Mouse (Mus musculus) neural tube, embryonic 13.5 days (tissue): ENCODE measurements around the gene Ptma. TPM values are rescaled to one million over a fixed set of nuclear protein-coding genes. Genes with fewer than 3 reads are reported as not detected.
A peak's percentile ranks its signal among the peaks of the same experiment; 100 is the strongest.

Experiments
- ATAC-seq: fragments of 200-750 bp; cut with Nextera tagmentation; 2 replicates; pipeline ENCODE4 v1.8.0; 2017; ENCODE audit warnings: low read depth, mild to moderate bottlenecking, moderate TSS enrichment, moderate library complexity
- H3K27ac ChIP-seq: fragments of 300-500 bp; sonication (generic); replicated peaks from 2 replicates; pipeline ENCODE4 v1.5.1; 2015; ENCODE audit warnings: moderate library complexity, mild to moderate bottlenecking, inconsistent platforms
- H3K27me3 ChIP-seq: fragments of 300-500 bp; sonication (generic); 2 replicates; pipeline ENCODE4 v1.6.1; 2015; ENCODE audit warnings: mild to moderate bottlenecking, inconsistent platforms
- H3K36me3 ChIP-seq: fragments of 300-500 bp; sonication (generic); 2 replicates; pipeline ENCODE4 v1.6.1; 2015; ENCODE audit warnings: mild to moderate bottlenecking, inconsistent platforms
- H3K4me1 ChIP-seq: fragments of 300-500 bp; sonication (generic); replicated peaks from 2 replicates; pipeline ENCODE4 v1.6.1; 2015; ENCODE audit warnings: inconsistent platforms
- H3K4me2 ChIP-seq: fragments of 300-500 bp; sonication (generic); 2 replicates; pipeline ENCODE4 v1.6.1; 2015; ENCODE audit warnings: inconsistent platforms, mild to moderate bottlenecking, moderate library complexity
- H3K4me3 ChIP-seq: fragments of 300-500 bp; sonication (generic); 2 replicates; pipeline ENCODE4 v1.5.1; 2015; ENCODE audit warnings: mild to moderate bottlenecking, inconsistent platforms
- H3K9ac ChIP-seq: fragments of 300-500 bp; sonication (generic); 2 replicates; pipeline ENCODE4 v1.6.1; 2015; ENCODE audit warnings: moderate library complexity, mild to moderate bottlenecking, inconsistent platforms
- H3K9me3 ChIP-seq: fragments of 300-500 bp; sonication (generic); 2 replicates; pipeline ENCODE4 v1.6.1; 2016; ENCODE audit warnings: inconsistent platforms
- WGBS: fragments of 180-500 bp; shearing (Covaris S2); methylation state at CpG from one replicate; pipeline ENCODE4 v1.1.7; 2015; 5-methylcytosine and 5-hydroxymethylcytosine counted together
- polyA plus RNA-seq: library from polyadenylated mRNA; unstranded; fragments of >200 nt; fragmentation: Nextera tagmentation; extraction: Ambion mirVana; gene quantifications from 2 replicates; pipeline ENCODE4 v1.2.1, GENCODE M21; 2015

The Ptma gene
- polyA plus RNA-seq, 1 experiment from 2014 or later: 2,347 TPM

- Histone ChIP-seq H3K4me3 (peak overlapping the region; percentile 66), H3K27ac (peak overlapping the region; percentile 99), H3K27me3 (no peaks in the 10 kb centered on the region), H3K4me2 (peak overlapping the region; percentile 74), H3K9me3 (no peaks in the 10 kb centered on the region), H3K36me3 (no peaks in the 10 kb centered on the region), H3K9ac (peak overlapping the region; percentile 98), H3K4me1 (peaks cover 40% of the 10 kb centered on the region)
- under 1% methylated on average over 73 of the region's 74 CpGs for WGBS
- ATAC-seq: peak; percentile 97
Measured at GRCm38 (mm10) chr1:86487295-86487907, 39.1 kb upstream of the Ptma start.

DNA sequence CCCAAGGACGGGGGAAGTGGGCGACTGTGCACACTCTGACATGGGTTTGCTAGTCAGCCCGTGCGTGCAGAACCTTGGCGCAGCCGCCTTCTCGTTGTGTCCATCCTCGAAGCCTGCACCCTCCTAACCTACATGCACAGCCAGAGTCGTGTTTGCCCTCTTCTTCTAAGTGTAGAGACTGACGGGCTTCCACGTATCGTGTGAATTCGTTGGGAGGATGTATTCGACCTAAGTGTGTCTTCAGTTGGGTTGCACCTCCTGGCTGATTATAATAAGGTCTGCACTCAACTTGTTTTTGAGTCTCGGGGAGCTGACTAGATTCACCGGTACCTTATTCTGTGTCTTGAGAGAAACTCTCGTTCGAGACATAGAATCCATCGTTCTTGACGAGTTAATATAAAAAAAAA, 38.6 kb upstream of the Ptma start:
- Histone ChIP-seq H3K27ac (peak overlapping the region; percentile 99), H3K4me2 (peak overlapping the region; percentile 74), H3K9me3 (no peaks in the 10 kb centered on the region), H3K27me3 (no peaks in the 10 kb centered on the region), H3K4me1 (peaks cover 36% of the 10 kb centered on the region), H3K9ac (peak overlapping the region; percentile 98), H3K36me3 (no peaks in the 10 kb centered on the region), H3K4me3 (peak overlapping the region; percentile 66)
- WGBS: 10% methylated on average over 20 of the region's 20 CpGs
- ATAC-seq: peak; percentile 73; the same call in 1 of the 2 replicates

DNA sequence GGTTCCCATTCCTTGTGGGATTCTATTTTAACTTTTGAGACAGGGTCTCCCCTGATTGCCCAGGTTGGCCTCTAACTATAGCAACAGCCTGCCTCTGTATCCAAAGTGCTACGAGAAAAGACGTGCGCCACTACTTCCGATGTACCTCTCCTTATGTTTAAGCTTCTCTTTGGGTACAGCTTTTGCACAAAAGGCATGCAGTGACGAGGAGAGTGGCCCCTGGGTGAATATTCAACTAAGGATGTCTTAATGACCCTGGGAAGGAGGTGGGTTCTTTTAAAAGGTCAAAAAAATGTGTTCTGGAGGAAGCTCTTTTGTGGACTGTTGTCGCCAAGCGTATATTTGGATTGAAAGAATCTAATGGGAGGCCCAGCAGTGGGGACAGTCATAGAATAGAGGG, 38.2 kb upstream of the Ptma start:
- 35% methylated on average over 7 of the region's 7 CpGs for WGBS
- Histone ChIP-seq H3K27me3 (no peaks in the 10 kb centered on the region), H3K4me2 (peak overlapping the region; percentile 74), H3K4me3 (peak overlapping the region; percentile 66), H3K27ac (peak overlapping the region; percentile 99), H3K4me1 (peaks cover 32% of the 10 kb centered on the region), H3K9ac (peak overlapping the region; percentile 98), H3K9me3 (no peaks in the 10 kb centered on the region), H3K36me3 (no peaks in the 10 kb centered on the region)
- no peak for ATAC-seq

DNA sequence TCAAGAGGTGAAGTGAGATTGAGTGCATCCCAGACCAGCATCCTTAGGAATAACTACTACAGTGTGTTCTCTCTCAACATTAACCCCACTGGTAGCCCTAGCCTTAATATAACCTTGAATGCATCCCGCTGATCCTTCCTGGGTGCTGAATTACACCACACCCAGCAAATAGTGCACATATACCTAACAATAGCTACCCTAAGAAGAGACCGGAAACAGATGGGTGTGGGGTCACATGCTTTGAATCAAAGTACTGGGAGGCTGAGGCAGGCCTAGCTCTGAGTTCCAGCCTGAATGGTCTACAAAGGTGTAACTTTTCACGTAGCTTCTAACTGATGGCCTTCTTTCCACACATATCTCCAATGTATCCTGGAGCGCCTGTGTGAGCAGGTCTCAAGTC, 37.8 kb upstream of the Ptma start:
- Histone ChIP-seq H3K4me3 (peak overlapping the region; percentile 66), H3K27me3 (no peaks in the 10 kb centered on the region), H3K27ac (peak overlapping the region; percentile 99), H3K4me1 (peaks cover 32% of the 10 kb centered on the region), H3K9me3 (no peaks in the 10 kb centered on the region), H3K9ac (peak overlapping the region; percentile 98), H3K4me2 (peak overlapping the region; percentile 74), H3K36me3 (no peaks in the 10 kb centered on the region)
- ATAC-seq: no peak
- WGBS: 95% methylated on average over 4 of the region's 4 CpGs

- Histone ChIP-seq H3K36me3 (no peaks in the 10 kb centered on the region), H3K9me3 (no peaks in the 10 kb centered on the region), H3K4me1 (peaks cover 32% of the 10 kb centered on the region), H3K27me3 (no peaks in the 10 kb centered on the region), H3K4me3 (no peak overlapping the region), H3K9ac (no peak overlapping the region), H3K4me2 (no peak overlapping the region), H3K27ac (no peak overlapping the region)
- ATAC-seq: no peak
- 92% methylated on average over 4 of the region's 4 CpGs for WGBS
Measured at GRCm38 (mm10) chr1:86489901-86490300, 36.6 kb upstream of the Ptma start.

- Histone ChIP-seq H3K27ac (no peak overlapping the region; the same call in 1 of the 2 replicates), H3K27me3 (no peaks in the 10 kb centered on the region), H3K9me3 (no peaks in the 10 kb centered on the region), H3K4me1 (peaks cover 32% of the 10 kb centered on the region), H3K4me3 (no peak overlapping the region), H3K36me3 (no peaks in the 10 kb centered on the region), H3K9ac (no peak overlapping the region), H3K4me2 (no peak overlapping the region)
- 89% methylated on average over 3 of the region's 3 CpGs for WGBS
- ATAC-seq: no peak
Measured at GRCm38 (mm10) chr1:86490697-86491096, 35.8 kb upstream of the Ptma start.

DNA sequence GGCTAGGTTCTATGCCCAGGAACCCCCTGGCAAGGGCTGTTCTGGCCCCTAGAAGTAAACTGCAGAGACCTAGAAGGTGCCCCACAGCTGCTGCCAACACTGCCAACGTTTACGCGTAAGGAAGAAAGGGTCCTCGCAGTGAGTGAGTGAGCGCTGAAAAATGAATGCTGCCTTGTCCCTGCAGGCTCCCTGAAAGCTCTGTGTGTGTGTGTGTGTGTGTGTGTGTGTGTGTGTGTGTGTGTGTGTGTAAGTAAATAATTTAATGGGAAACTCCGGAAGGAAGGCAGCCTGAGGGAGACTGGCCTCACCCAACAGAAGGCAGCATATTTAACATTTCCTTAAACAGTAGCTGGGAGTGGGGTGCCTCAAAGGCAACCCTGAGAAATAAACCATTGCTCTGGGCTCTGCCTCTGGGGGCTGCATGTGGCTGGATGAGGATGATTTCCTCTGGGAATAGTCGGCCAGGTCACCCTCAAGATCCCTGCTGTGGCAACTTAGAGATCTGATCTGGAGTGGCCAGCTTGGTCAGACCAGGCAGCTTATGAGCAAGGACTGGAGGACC, 34.9 kb upstream of the Ptma start:
- Histone ChIP-seq H3K27ac (peak overlapping the region; percentile 87), H3K36me3 (no peaks in the 10 kb centered on the region), H3K27me3 (no peaks in the 10 kb centered on the region), H3K4me1 (peaks cover 31% of the 10 kb centered on the region), H3K4me2 (no peak overlapping the region), H3K9me3 (no peaks in the 10 kb centered on the region), H3K4me3 (no peak overlapping the region), H3K9ac (0 out of 2 replicates have a peak overlapping the region, but pooled peaks have one; percentile 47)
- 52% methylated on average over 7 of the region's 7 CpGs for WGBS
- ATAC-seq: no peak

DNA sequence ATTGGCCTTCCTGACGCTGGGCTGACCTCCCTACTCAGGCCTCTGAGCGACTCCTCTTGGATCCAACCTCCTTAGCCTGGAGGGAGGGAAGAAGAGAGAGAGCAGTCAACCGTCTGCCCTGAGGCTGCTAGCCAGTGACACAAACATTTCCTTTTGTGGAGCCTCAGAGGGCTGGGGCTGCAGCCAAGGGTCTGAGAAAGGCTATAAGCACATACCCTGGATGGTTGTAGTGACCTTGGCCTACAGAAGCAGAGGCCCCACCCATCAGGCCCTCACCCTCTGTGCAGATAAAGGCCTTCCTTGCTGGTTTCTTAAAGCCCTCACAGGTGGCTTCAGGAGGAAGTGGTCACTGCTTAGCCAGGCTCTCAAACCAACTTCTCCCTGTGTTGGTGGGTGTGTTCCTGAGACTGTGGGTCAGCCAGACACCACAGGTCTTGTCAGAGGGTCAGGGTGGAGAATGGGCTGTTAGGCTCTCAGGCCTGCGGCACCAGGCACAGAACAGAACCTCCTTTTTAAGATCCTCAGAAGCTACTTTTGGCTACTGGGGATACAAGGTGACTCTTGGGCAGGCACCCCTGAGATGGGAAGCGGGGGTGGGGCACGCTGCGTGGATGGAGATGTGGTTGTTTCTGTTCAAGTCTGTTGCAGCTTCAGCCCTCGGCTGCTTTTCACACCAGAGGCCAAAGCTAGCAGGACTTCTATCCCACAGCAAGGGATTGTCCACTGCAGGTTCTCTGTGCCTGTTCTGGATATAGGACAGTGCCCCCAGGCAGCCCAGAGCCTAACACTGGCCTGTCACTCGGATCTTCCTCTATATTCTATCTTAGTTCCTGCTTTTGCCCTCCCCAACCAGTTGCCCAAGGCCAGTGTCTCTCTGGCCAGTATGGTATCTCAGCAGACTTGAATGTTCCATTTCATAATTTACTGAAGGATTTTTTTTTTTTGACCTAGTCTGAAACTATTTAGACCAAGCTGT, 34.1 kb upstream of the Ptma start:
- Histone ChIP-seq H3K27me3 (no peaks in the 10 kb centered on the region), H3K36me3 (no peaks in the 10 kb centered on the region), H3K9me3 (no peaks in the 10 kb centered on the region), H3K4me2 (no peak overlapping the region), H3K27ac (peak overlapping the region; percentile 87), H3K4me1 (peaks cover 31% of the 10 kb centered on the region), H3K4me3 (no peak overlapping the region), H3K9ac (0 out of 2 replicates have a peak overlapping the region, but pooled peaks have one; percentile 47)
- 77% methylated on average over 9 of the region's 9 CpGs for WGBS
- ATAC-seq: no peak

GRCm38 (mm10) chr1:86493783-86494182, 32.7 kb upstream of the Ptma start:
- Histone ChIP-seq H3K9me3 (no peaks in the 10 kb centered on the region), H3K4me1 (peaks cover 38% of the 10 kb centered on the region), H3K27ac (no peak overlapping the region), H3K4me3 (no peak overlapping the region), H3K4me2 (no peak overlapping the region), H3K36me3 (no peaks in the 10 kb centered on the region), H3K27me3 (no peaks in the 10 kb centered on the region), H3K9ac (no peak overlapping the region)
- WGBS: 77% methylated on average over 3 of the region's 3 CpGs
- ATAC-seq: no peak

GRCm38 (mm10) chr1:86496340-86496739, 30.2 kb upstream of the Ptma start:
- ATAC-seq: no peak
- 98% methylated on average over 4 of the region's 4 CpGs for WGBS
- no peak overlapping the region for H3K27ac ChIP-seq
- H3K9ac ChIP-seq: no peak overlapping the region
- no peak overlapping the region for H3K4me2 ChIP-seq
- H3K9me3 ChIP-seq: no peaks in the 10 kb centered on the region
- H3K4me3 ChIP-seq: no peak overlapping the region
- H3K27me3 ChIP-seq: no peaks in the 10 kb centered on the region
- H3K4me1 ChIP-seq: peaks cover 46% of the 10 kb centered on the region
- H3K36me3 ChIP-seq: no peaks in the 10 kb centered on the region

DNA sequence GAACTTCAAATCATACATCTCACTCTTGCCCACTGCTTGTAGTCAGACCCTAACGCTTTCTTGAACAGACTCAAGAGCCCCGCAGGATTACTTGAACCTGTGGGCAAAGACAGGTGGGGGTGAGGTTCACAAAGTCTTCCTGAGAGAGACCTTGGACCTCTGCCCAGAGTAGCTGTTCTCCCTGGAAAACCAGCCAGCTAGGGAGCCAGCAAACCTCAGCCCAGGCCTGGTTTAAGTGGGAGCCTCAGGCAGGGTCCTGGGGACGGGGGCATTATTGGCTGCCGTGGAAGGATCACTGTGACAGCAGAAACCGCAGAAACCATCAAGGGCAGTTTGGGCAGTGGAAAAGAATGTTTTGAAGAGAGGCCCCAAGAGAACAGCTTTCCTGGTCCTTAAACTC, 29.2 kb upstream of the Ptma start:
- peaks cover 45% of the 10 kb centered on the region for H3K4me1 ChIP-seq
- H3K27ac ChIP-seq: peak overlapping the region; percentile 72; the same call in 1 of the 2 replicates
- no peak overlapping the region for H3K4me3 ChIP-seq
- H3K36me3 ChIP-seq: no peaks in the 10 kb centered on the region
- H3K4me2 ChIP-seq: no peak overlapping the region
- H3K9me3 ChIP-seq: no peaks in the 10 kb centered on the region
- no peak for ATAC-seq
- no peaks in the 10 kb centered on the region for H3K27me3 ChIP-seq
- no peak overlapping the region for H3K9ac ChIP-seq
- WGBS: 85% methylated on average over 5 of the region's 5 CpGs

- Histone ChIP-seq H3K4me3 (no peak overlapping the region), H3K27me3 (no peaks in the 10 kb centered on the region), H3K27ac (peak overlapping the region; percentile 72), H3K4me1 (peaks cover 50% of the 10 kb centered on the region), H3K9me3 (no peaks in the 10 kb centered on the region), H3K36me3 (no peaks in the 10 kb centered on the region), H3K4me2 (no peak overlapping the region), H3K9ac (no peak overlapping the region)
- 31% methylated on average over 3 of the region's 3 CpGs for WGBS
- no peak for ATAC-seq
Measured at GRCm38 (mm10) chr1:86497986-86498385, 28.5 kb upstream of the Ptma start.
